Mouse (Mus musculus) small intestine, adult 2 months (tissue): ENCODE results near the gene Tbc1d21.

ENCODE experiments used
- CTCF ChIP-seq: fragments of 200-500 bp; IDR thresholded peaks from 2 replicates; pipeline ENCODE4 v1.5.1; 2012; ENCODE audit warnings: low read depth, mild to moderate bottlenecking, control low read depth, inconsistent platforms, low read length, moderate library complexity, mixed read lengths; ENCODE audit not compliant: insufficient replicate concordance, insufficient read length; ENCODE audit errors: extremely low read depth
- POLR2A ChIP-seq: fragments of 200-500 bp; IDR thresholded peaks from 2 replicates; pipeline ENCODE4 v1.6.1; 2012; ENCODE audit warnings: low read depth, mild to moderate bottlenecking, control low read depth, inconsistent platforms, low read length, moderate library complexity

DNA sequence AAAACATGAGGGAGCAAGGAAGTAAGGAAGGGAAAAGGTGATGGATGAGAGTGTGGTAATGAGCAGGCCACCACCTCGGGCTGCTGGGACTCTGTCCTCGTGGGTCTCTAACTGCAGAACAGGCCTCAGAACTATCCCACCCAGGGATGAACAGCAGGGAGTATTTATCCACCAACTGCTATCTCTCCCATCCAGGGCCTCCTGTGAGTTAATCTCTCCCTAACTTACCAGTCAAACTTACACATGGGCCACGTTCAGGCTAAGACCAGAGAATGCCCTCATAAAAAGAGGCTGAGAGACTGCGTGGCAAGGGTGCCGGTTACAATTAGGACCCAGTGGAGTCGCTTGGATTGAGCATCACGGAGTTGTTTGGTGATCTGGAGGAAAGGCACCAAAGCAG, 24.3 kb downstream of the Tbc1d21 start:
- TF ChIP-seq CTCF = no peak
- TF ChIP-seq POLR2A = no peak
